In the genomic region with DNA sequence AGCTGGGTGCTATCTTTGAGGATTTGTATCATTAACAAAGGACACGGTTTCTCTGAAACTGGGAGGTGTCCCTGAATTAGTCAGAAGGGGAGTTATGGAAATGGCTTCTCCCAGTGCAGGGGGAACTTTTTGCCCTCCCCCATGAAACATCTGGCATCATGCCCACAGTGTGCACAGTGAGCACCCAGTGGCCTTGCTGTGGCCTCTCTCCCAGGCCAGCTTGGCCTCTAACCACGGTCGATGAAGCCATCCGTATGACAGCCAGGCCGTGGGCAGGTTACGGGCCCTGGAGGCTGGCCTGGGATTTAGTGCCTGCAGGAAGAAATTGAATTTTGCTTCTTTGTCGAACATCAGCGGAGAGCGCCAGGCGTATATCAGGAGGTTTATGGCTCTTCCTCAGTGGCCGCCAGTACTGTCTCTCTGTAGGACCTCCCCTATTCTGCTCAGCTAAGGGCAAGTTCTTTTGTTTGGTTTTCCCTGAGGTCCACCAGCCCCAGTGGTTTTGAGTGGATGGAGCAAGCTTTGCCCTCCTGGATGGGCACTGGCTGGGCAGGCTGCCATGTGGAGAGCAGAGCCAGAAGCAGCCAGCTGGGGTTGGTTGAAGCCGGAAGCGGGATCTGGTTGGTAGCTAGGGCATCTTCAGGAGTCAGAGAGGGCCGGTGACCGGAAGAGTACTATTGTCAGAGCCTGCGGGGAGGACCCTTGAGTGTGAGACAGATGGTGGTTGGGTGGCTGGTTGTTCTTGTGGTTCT, we compare ENCODE assay signal across 11 mouse cellular contexts. TPM values are rescaled to one million over a fixed set of nuclear protein-coding genes. Genes with fewer than 3 reads are reported as not detected.
DNase-seq lines count a peak whose midpoint lies in the region; ATAC-seq and TF ChIP-seq lines count a peak whose summit lies in the region.
"Had no signal": no experiment of that assay in that cellular context is flagged by ENCODE, and none has a peak within 500 bp of the region (broad histone marks: within the 10 kb centered on the region; RNA-seq: fewer than 3 reads in every experiment).

No protein-coding gene starts in this region.

- no peak for TF ChIP-seq CTCF in lung, adult 2 months (IDR thresholded peaks at IDR 0.05; ENCODE audit: insufficient read depth, low read length)
- TF ChIP-seq CTCF in cortical plate, adult 2 months (IDR thresholded peaks at IDR 0.05; ENCODE audit: extremely low read depth, insufficient read depth, low read length), result no peak

- peak; percentile 89 to 92 for DNase-seq in cerebellum, postnatal 10 days
- DNase-seq in cerebellum, adult 11 months, result no peak
- no peak for DNase-seq in lung, adult 2 months
- peak; percentile 77 to 80 for DNase-seq in right cerebral cortex, postnatal 10 days (ENCODE audit: low spot score in 2 of 2)
- DNase-seq: heart, adult 18-20 months had no signal

- no peaks in the 10 kb centered on the region for H3K4me1 ChIP-seq in lung, embryonic 15.5 days
- no peaks in the 10 kb centered on the region for H3K4me1 ChIP-seq in lung, adult 2 months (ENCODE audit: control insufficient read depth, insufficient read depth, low read length)
- H3K4me1 ChIP-seq in cortical plate, adult 2 months (ENCODE audit: control insufficient read depth, insufficient read depth, low read length), result peaks cover 25% of the 10 kb centered on the region

- H3K9ac ChIP-seq in lung, embryonic 15.5 days, result no peak overlapping the region
- H3K9ac ChIP-seq: limb, embryonic 13.5 days had no signal

- H3K4me2 ChIP-seq in lung, embryonic 15.5 days, result no peak overlapping the region
- H3K4me2 ChIP-seq: limb, embryonic 13.5 days had no signal

- no peak for TF ChIP-seq POLR2A in lung, adult 2 months (IDR thresholded peaks at IDR 0.05; ENCODE audit: borderline replicate concordance, extremely low read depth, low read depth, low read length)
- no peak for TF ChIP-seq POLR2A in cortical plate, adult 2 months (IDR thresholded peaks at IDR 0.05; ENCODE audit: extremely low read depth, insufficient read depth, low read length)

- no peak overlapping the region for H3K4me3 ChIP-seq in lung, embryonic 15.5 days
- H3K4me3 ChIP-seq in lung, adult 2 months (replicated peaks; ENCODE audit: extremely low read depth, low read depth, low read length), result no peak overlapping the region
- no peak overlapping the region for H3K4me3 ChIP-seq in cortical plate, adult 2 months (ENCODE audit: insufficient read depth, low read length)
- H3K4me3 ChIP-seq: limb, embryonic 13.5 days had no signal

- H3K36me3 ChIP-seq in lung, embryonic 15.5 days, result no peaks in the 10 kb centered on the region

- ATAC-seq in lung, embryonic 15.5 days (ENCODE audit: borderline replicate concordance, extremely low read depth, low FRiP score, low TSS enrichment), result 0 out of 2 replicates have a peak, but pooled peaks have one; percentile 37
- no peak for ATAC-seq in erythroblast, adult 5-6 weeks (replicated peaks; ENCODE audit: low FRiP score, poor library complexity, severe bottlenecking)
- no peak for ATAC-seq in activated CD4-positive, CD25-positive, alpha-beta regulatory T cell, adult 4 months

- no peaks in the 10 kb centered on the region for H3K9me3 ChIP-seq in lung, embryonic 15.5 days
- H3K9me3 ChIP-seq: limb, embryonic 13.5 days had no signal

- peaks cover 22% of the 10 kb centered on the region for H3K27me3 ChIP-seq in lung, embryonic 15.5 days

- H3K27ac ChIP-seq in lung, embryonic 15.5 days, result no peak overlapping the region
- H3K27ac ChIP-seq in cortical plate, adult 2 months (ENCODE audit: insufficient read depth, low read length), result peak overlapping the region; percentile 67
- H3K27ac ChIP-seq: limb, embryonic 13.5 days had no signal

- 82% methylated on average over 16 of the region's 16 CpGs for whole genome bisulfite sequencing in lung, embryonic 15.5 days
- 86% methylated on average over 16 of the region's 16 CpGs for WGBS in lung, adult 2 months

RNA-seq across cellular contexts. Expression of gene Adgrb2, which starts 9.4 kb away (rescaled TPM):
- 1.6 and 1.8 TPM in 2 replicates for polyA plus RNA-seq in lung, embryonic 15.5 days (2015; fragmentation: Nextera tagmentation; extraction: Ambion mirVana)
- polyA plus RNA-seq in lung, adult 2 months (2012; rRNA removed), result 0.80 and 4.6 TPM in 2 replicates
- 306 and 345 TPM in 2 replicates for polyA plus RNA-seq in cortical plate, adult 2 months (2012; rRNA removed)
- total RNA-seq in erythroblast, adult 5-6 weeks (2015; ENCODE audit: low replicate concordance), result not detected in 2 replicates
- not detected in 2 replicates for total RNA-seq in erythroblast, adult 5-6 weeks (2017; ENCODE audit: low replicate concordance)
- polyA plus RNA-seq in activated CD4-positive, CD25-positive, alpha-beta regulatory T cell, adult 4 months (2017; shearing (Covaris generic)), result 1 to 10 TPM in 1 of 2 experiments, not detected in 1; 1.4 TPM
- total RNA-seq: megakaryocyte progenitor cell, adult 5-6 weeks had no signal

RNA-seq across cellular contexts. Expression of gene Col16a1, which starts 53.5 kb away (rescaled TPM):
- 66.3 and 74.6 TPM in 2 replicates for polyA plus RNA-seq in lung, embryonic 15.5 days (2015; fragmentation: Nextera tagmentation; extraction: Ambion mirVana)
- 27.9 and 31.8 TPM in 2 replicates for polyA plus RNA-seq in lung, adult 2 months (2012; rRNA removed)
- 35.6 and 41.0 TPM in 2 replicates for polyA plus RNA-seq in cortical plate, adult 2 months (2012; rRNA removed)
- total RNA-seq in erythroblast, adult 5-6 weeks (2015; ENCODE audit: low replicate concordance), result not detected in 2 replicates
- total RNA-seq in erythroblast, adult 5-6 weeks (2017; ENCODE audit: low replicate concordance), result 0.14 TPM in 1 of 2 replicates, not detected in the other
- polyA plus RNA-seq in activated CD4-positive, CD25-positive, alpha-beta regulatory T cell, adult 4 months (2017; shearing (Covaris generic)), result not detected

Comparison
In these comparisons a context has a peak if more than half of its experiments do, and no peak if none do; other contexts are left out.
1. DNase-seq: peak in cerebellum, postnatal 10 days (2 of 2) and right cerebral cortex, postnatal 10 days (2 of 2); none in cerebellum, adult 11 months (single experiment) and lung, adult 2 months (single experiment).
2. RNA of gene Adgrb2, which starts 9.4 kb away (polyA plus RNA-seq): 306 to 345 TPM in cortical plate, adult 2 months; 1.6 to 1.8 TPM in lung, embryonic 15.5 days, 1.4 TPM in activated CD4-positive, CD25-positive, alpha-beta regulatory T cell, adult 4 months and 0.80 to 4.6 TPM in lung, adult 2 months; every median in the first group is over 10 times any median in the second.
3. RNA of gene Col16a1, which starts 53.5 kb away (polyA plus RNA-seq): 66.3 to 74.6 TPM in lung, embryonic 15.5 days, 35.6 to 41.0 TPM in cortical plate, adult 2 months and 27.9 to 31.8 TPM in lung, adult 2 months; not detected in activated CD4-positive, CD25-positive, alpha-beta regulatory T cell, adult 4 months; every median in the first group is over 10 times any median in the second.